Mouse (Mus musculus): Measurements from ENCODE around the gene Ruvbl1. TPM values are rescaled to one million over a fixed set of nuclear protein-coding genes. Genes with fewer than 3 reads are reported as not detected.

The Ruvbl1 gene
- polyA plus RNA-seq, 1 experiment from 2014 or later: 235 TPM

- peaks cover 8% of the 10 kb centered on the region for H3K4me1 ChIP-seq
- no peak overlapping the region for H3K4me3 ChIP-seq
- no peak for DNase-seq (ENCODE audit: low spot score)
- H3K9me3 ChIP-seq (replicated peaks): no peaks in the 10 kb centered on the region
- WGBS: 88% methylated on average over 4 of the region's 4 CpGs
- H3K27ac ChIP-seq: no peak overlapping the region
- no peaks in the 10 kb centered on the region for H3K27me3 ChIP-seq (ENCODE audit: low read depth, poor library complexity, severe bottlenecking)
- H3K36me3 ChIP-seq: no peaks in the 10 kb centered on the region
These were observed 58.8 kb downstream of the Ruvbl1 start for GRCm38 (mm10) chr6:88524056-88524455.

- no peak overlapping the region for H3K4me3 ChIP-seq
- H3K27me3 ChIP-seq (ENCODE audit: low read depth, poor library complexity, severe bottlenecking): no peaks in the 10 kb centered on the region
- DNase-seq (ENCODE audit: low spot score): no peak
- no peak overlapping the region for H3K27ac ChIP-seq
- no peaks in the 10 kb centered on the region for H3K4me1 ChIP-seq
- H3K9me3 ChIP-seq (replicated peaks): no peaks in the 10 kb centered on the region
- H3K36me3 ChIP-seq: no peaks in the 10 kb centered on the region
These were observed 65.1 kb downstream of the Ruvbl1 start for GRCm38 (mm10) chr6:88530306-88530705.

DNA sequence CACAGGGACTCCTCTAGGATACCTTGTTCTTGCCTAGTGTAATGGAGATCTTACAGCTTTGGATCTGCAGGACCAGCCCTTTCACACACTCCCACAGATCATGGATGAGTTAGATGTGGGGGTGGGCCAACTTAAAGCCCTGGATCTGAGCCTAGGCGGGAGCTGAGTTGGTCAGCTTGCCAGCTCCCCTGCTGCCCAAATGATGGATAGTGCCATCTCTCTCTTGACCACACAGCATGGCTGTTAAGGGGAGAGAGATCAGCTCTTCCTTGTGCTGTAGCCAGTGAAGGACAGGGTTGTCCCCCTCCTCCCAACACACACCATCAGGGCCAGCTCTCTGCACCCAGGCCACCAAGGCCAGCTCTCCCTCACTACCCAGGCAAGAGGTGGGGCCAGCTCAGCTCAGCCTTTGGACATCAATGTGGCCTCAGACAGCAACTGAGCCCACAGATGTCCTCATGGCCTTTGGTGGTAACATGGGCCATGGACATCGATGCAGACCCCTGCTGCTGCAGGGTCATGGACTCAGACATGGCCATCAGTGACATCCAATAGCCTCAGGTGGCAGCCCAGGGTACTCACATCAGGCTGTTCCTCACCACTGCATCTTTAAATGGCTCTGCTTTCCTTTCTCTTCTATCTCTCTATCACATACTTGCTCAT, 75.0 kb downstream of the Ruvbl1 start:
- Histone ChIP-seq H3K9me3 (replicated peaks) (no peaks in the 10 kb centered on the region), H3K4me3 (no peak overlapping the region), H3K36me3 (no peaks in the 10 kb centered on the region), H3K27me3 (ENCODE audit: low read depth, poor library complexity, severe bottlenecking) (peaks cover 11% of the 10 kb centered on the region), H3K4me1 (no peaks in the 10 kb centered on the region), H3K27ac (no peak overlapping the region)
- DNase-seq (ENCODE audit: low spot score): no peak
- 73% methylated on average over 2 of the region's 2 CpGs for WGBS

- DNase-seq (ENCODE audit: low spot score): peak; percentile 13
- no peaks in the 10 kb centered on the region for H3K4me1 ChIP-seq
- WGBS: 85% methylated on average over 3 of the region's 3 CpGs
- no peaks in the 10 kb centered on the region for H3K36me3 ChIP-seq
- H3K27me3 ChIP-seq (ENCODE audit: low read depth, poor library complexity, severe bottlenecking): peaks cover 36% of the 10 kb centered on the region
- H3K9me3 ChIP-seq (replicated peaks): no peaks in the 10 kb centered on the region
- H3K4me3 ChIP-seq: no peak overlapping the region
- no peak overlapping the region for H3K27ac ChIP-seq
These were observed 79.0 kb downstream of the Ruvbl1 start for GRCm38 (mm10) chr6:88544241-88544640.

- Histone ChIP-seq H3K27me3 (ENCODE audit: low read depth, poor library complexity, severe bottlenecking) (peaks cover 36% of the 10 kb centered on the region), H3K4me3 (no peak overlapping the region), H3K36me3 (no peaks in the 10 kb centered on the region), H3K4me1 (no peaks in the 10 kb centered on the region), H3K9me3 (replicated peaks) (no peaks in the 10 kb centered on the region), H3K27ac (no peak overlapping the region)
- DNase-seq (ENCODE audit: low spot score): peak; percentile 18
- 66% methylated on average over 11 of the region's 11 CpGs for WGBS
These were observed 79.6 kb downstream of the Ruvbl1 start for GRCm38 (mm10) chr6:88544644-88545396.

- H3K4me3 ChIP-seq: no peak overlapping the region
- no peak overlapping the region for H3K27ac ChIP-seq
- no peaks in the 10 kb centered on the region for H3K36me3 ChIP-seq
- DNase-seq (ENCODE audit: low spot score): peak; percentile 28
- WGBS: 42% methylated on average over 10 of the region's 10 CpGs
- peaks cover 36% of the 10 kb centered on the region for H3K27me3 ChIP-seq (ENCODE audit: low read depth, poor library complexity, severe bottlenecking)
- no peaks in the 10 kb centered on the region for H3K4me1 ChIP-seq
- no peaks in the 10 kb centered on the region for H3K9me3 ChIP-seq (replicated peaks)
These were observed 80.2 kb downstream of the Ruvbl1 start for GRCm38 (mm10) chr6:88545397-88545790.

Other genes starting within 250 kb of the Ruvbl1 start
- not detected in 2 replicates for gene Dnajb8, start 243.1 kb upstream of the Ruvbl1 start, polyA plus RNA-seq (2016; fragmentation: Nextera tagmentation; extraction: Ambion mirVana)
- gene Eefsec, start 18.9 kb upstream of the Ruvbl1 start, polyA plus RNA-seq (2016; fragmentation: Nextera tagmentation; extraction: Ambion mirVana): 41.4 and 44.2 TPM in 2 replicates
- gene Sec61a1, start 53.5 kb downstream of the Ruvbl1 start, polyA plus RNA-seq (2016; fragmentation: Nextera tagmentation; extraction: Ambion mirVana): 231 and 238 TPM in 2 replicates
- 0.21 TPM in 1 of 2 replicates, not detected in the other for gene Kbtbd12, start 172.5 kb downstream of the Ruvbl1 start, polyA plus RNA-seq (2016; fragmentation: Nextera tagmentation; extraction: Ambion mirVana)